8 mouse cellular contexts compared by ENCODE assay signal in the genomic region with DNA sequence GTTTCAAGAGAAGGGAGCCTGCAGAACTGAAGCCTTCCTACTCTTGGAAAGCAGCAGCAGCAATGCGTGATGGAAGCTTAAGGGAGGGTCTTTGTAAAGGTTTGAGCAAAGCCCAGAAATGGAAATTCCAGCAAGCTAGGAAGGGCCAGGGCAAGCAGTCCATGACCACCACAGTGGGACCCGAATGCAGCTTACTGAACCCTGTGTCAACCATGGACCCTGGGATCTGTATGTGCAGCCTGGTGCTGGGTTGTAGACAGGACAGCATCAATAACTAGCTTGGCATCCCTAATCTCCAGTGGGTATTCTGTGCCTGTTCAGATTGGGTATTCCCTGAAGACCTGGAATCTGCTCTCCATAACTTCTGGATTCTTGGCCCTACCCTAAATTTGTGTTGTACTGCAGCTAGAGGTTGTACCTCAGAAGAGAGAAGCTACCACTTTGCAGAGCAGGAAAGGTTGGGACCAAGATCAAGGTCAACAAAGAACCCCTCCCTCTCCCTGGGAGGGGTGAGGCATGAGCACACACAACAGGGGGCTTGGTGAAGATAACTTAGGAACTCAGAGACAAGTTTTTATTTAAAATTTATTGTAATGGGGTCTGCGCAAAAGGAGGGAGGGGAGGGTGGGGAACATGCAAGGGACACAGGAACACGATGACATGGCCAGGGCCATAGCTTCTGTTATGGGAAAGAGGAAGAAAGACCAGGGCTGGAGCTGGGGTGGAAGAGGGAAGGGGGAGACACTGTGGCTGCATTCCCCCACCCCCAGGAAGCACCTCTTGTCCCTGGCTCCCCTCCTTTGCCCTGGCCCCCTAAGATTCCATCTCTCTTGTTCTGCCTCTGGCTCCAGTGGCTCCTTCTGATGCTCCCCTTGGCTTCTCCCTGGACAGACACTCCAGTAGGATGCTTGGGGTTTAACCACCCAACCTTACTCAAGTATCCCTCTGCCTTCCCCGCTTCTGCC. TPM values are rescaled to one million over a fixed set of nuclear protein-coding genes. Genes with fewer than 3 reads are reported as not detected.
DNase-seq lines count a peak whose midpoint lies in the region; ATAC-seq and TF ChIP-seq lines count a peak whose summit lies in the region.

No protein-coding gene starts in this region.

- no peaks in the 10 kb centered on the region for H3K9me3 ChIP-seq in embryonic facial prominence, embryonic 10.5 days
- no peaks in the 10 kb centered on the region for H3K9me3 ChIP-seq in hindbrain, embryonic 13.5 days
- no peaks in the 10 kb centered on the region for H3K9me3 ChIP-seq in midbrain, embryonic 16.5 days (replicated peaks; ENCODE audit: control insufficient read depth, low read length, poor library complexity, severe bottlenecking)

- H3K36me3 ChIP-seq in embryonic facial prominence, embryonic 10.5 days (replicated peaks) = peaks cover 47% of the 10 kb centered on the region
- H3K36me3 ChIP-seq in hindbrain, embryonic 13.5 days = peaks cover 28% of the 10 kb centered on the region
- H3K36me3 ChIP-seq in midbrain, embryonic 16.5 days (ENCODE audit: control insufficient read depth, insufficient read depth, low read length) = peaks cover 10% of the 10 kb centered on the region

- ATAC-seq in hindbrain, embryonic 13.5 days (ENCODE audit: low FRiP score) = no peak
- ATAC-seq in midbrain, embryonic 16.5 days = no peak
- no peak for ATAC-seq in erythroid progenitor cell, adult 5-6 weeks (replicated peaks; ENCODE audit: low FRiP score, poor library complexity, severe bottlenecking)

- peak overlapping the region; percentile 77 for H3K4me3 ChIP-seq in layer of hippocampus, adult 2 months
- peak overlapping the region; percentile 86 for H3K4me3 ChIP-seq in embryonic facial prominence, embryonic 10.5 days
- peak overlapping the region; percentile 54 for H3K4me3 ChIP-seq in hindbrain, embryonic 13.5 days
- peak overlapping the region; percentile 53 for H3K4me3 ChIP-seq in midbrain, embryonic 16.5 days (ENCODE audit: low read depth, low read length)

- 43% methylated on average over 5 of the region's 5 CpGs for WGBS in embryonic facial prominence, embryonic 10.5 days
- WGBS in hindbrain, embryonic 13.5 days = 38% methylated on average over 5 of the region's 5 CpGs
- 44% methylated on average over 5 of the region's 5 CpGs for WGBS in midbrain, embryonic 16.5 days

- H3K27ac ChIP-seq in layer of hippocampus, adult 2 months = peak overlapping the region; percentile 99
- peak overlapping the region; percentile 86 for H3K27ac ChIP-seq in embryonic facial prominence, embryonic 10.5 days (replicated peaks)
- peak overlapping the region; percentile 100 for H3K27ac ChIP-seq in hindbrain, embryonic 13.5 days
- peak overlapping the region; percentile 89 for H3K27ac ChIP-seq in midbrain, embryonic 16.5 days (ENCODE audit: low read length)

- TF ChIP-seq CTCF in layer of hippocampus, adult 2 months (conservative IDR thresholded peaks at IDR 0.05) = no peak

- peak overlapping the region; percentile 100 for H3K9ac ChIP-seq in hindbrain, embryonic 13.5 days
- H3K9ac ChIP-seq in midbrain, embryonic 16.5 days (ENCODE audit: low read depth, low read length) = peak overlapping the region; percentile 84

- peaks cover 84% of the 10 kb centered on the region for H3K4me1 ChIP-seq in embryonic facial prominence, embryonic 10.5 days
- peaks cover 81% of the 10 kb centered on the region for H3K4me1 ChIP-seq in hindbrain, embryonic 13.5 days (replicated peaks)
- peaks cover 69% of the 10 kb centered on the region for H3K4me1 ChIP-seq in midbrain, embryonic 16.5 days (ENCODE audit: control insufficient read depth, insufficient read depth, low read length)

- intact Hi-C loops in left cerebral cortex, postnatal 14 days (cut with DNase I) = no loop called here

- no peak for DNase-seq in layer of hippocampus, adult 2 months (ENCODE audit: low spot score in 2 of 2)
- DNase-seq in layer of hippocampus, adult 8-10 months (ENCODE audit: low spot score in 2 of 2) = no peak
- no peak for DNase-seq in embryonic facial prominence, embryonic 10.5 days (ENCODE audit: low spot score)
- DNase-seq in left cerebral cortex, postnatal 14 days (ENCODE audit: low spot score in 2 of 2) = no peak
- DNase-seq in adrenal gland, adult 8-10 months = no peak

- no peaks in the 10 kb centered on the region for H3K27me3 ChIP-seq in embryonic facial prominence, embryonic 10.5 days (replicated peaks; ENCODE audit: low read depth, poor library complexity, severe bottlenecking)
- no peaks in the 10 kb centered on the region for H3K27me3 ChIP-seq in hindbrain, embryonic 13.5 days
- no peaks in the 10 kb centered on the region for H3K27me3 ChIP-seq in midbrain, embryonic 16.5 days (ENCODE audit: control insufficient read depth, insufficient read depth, low read depth, low read length)

- peak overlapping the region; percentile 98 for H3K4me2 ChIP-seq in hindbrain, embryonic 13.5 days
- H3K4me2 ChIP-seq in midbrain, embryonic 16.5 days (ENCODE audit: low read length) = peak overlapping the region; percentile 87

RNA-seq across cellular contexts. Expression of gene Prrt2, which starts 0.8 kb away (rescaled TPM):
- total RNA-seq in layer of hippocampus, adult 2 months (2021) = 100 to 1,000 TPM; 243 to 275 TPM
- 100 to 1,000 TPM; 208 to 223 (median 215) TPM for total RNA-seq in layer of hippocampus, adult 8-10 months (2022)
- polyA plus RNA-seq in embryonic facial prominence, embryonic 10.5 days (2016; fragmentation: Nextera tagmentation; extraction: Ambion mirVana) = 2.7 and 3.4 TPM in 2 replicates
- 18.3 and 19.2 TPM in 2 replicates for polyA plus RNA-seq in hindbrain, embryonic 13.5 days (2015; fragmentation: Nextera tagmentation; extraction: Ambion mirVana)
- polyA plus RNA-seq in midbrain, embryonic 16.5 days (2015; fragmentation: Nextera tagmentation; extraction: Ambion mirVana) = 40.9 and 63.3 TPM in 2 replicates
- total RNA-seq in erythroid progenitor cell, adult 5-6 weeks (2015; ENCODE audit: low replicate concordance) = 0.84 TPM in 1 of 2 replicates, not detected in the other
- total RNA-seq in erythroid progenitor cell, adult 5-6 weeks (2017; ENCODE audit: low replicate concordance) = 3.0 TPM in 1 of 2 replicates, not detected in the other
- total RNA-seq in left cerebral cortex, postnatal 14 days (2021) = 100 to 1,000 TPM; 165 to 186 TPM
- total RNA-seq in adrenal gland, adult 8-10 months (2022) = 1 to 10 TPM; 2.4 to 8.7 (median 6.4) TPM

RNA-seq across cellular contexts. Expression of gene Gm42742, which starts 0.9 kb away (rescaled TPM):
- total RNA-seq in layer of hippocampus, adult 2 months (2021) = 10 to 100 TPM; 53.6 to 62.4 TPM
- 10 to 100 TPM; 20.5 to 63.0 (median 52.5) TPM for total RNA-seq in layer of hippocampus, adult 8-10 months (2022)
- 37.7 and 92.9 TPM in 2 replicates for polyA plus RNA-seq in embryonic facial prominence, embryonic 10.5 days (2016; fragmentation: Nextera tagmentation; extraction: Ambion mirVana)
- 66.8 and 73.4 TPM in 2 replicates for polyA plus RNA-seq in hindbrain, embryonic 13.5 days (2015; fragmentation: Nextera tagmentation; extraction: Ambion mirVana)
- 30.9 and 61.5 TPM in 2 replicates for polyA plus RNA-seq in midbrain, embryonic 16.5 days (2015; fragmentation: Nextera tagmentation; extraction: Ambion mirVana)
- total RNA-seq in erythroid progenitor cell, adult 5-6 weeks (2015; ENCODE audit: low replicate concordance) = 1.7 TPM in 1 of 2 replicates, not detected in the other
- 10.8 and 28.1 TPM in 2 replicates for total RNA-seq in erythroid progenitor cell, adult 5-6 weeks (2017; ENCODE audit: low replicate concordance)
- total RNA-seq in left cerebral cortex, postnatal 14 days (2021) = 10 to 100 TPM; 33.6 to 43.7 TPM
- 10 to 100 TPM in 3 of 4 experiments, 1 to 10 TPM in 1; 5.5 to 40.3 (median 28.9) TPM for total RNA-seq in adrenal gland, adult 8-10 months (2022)

RNA-seq across cellular contexts. Expression of gene Pagr1a, which starts 4.7 kb away (rescaled TPM):
- 10 to 100 TPM; 17.4 to 43.4 TPM for total RNA-seq in layer of hippocampus, adult 2 months (2021)
- total RNA-seq in layer of hippocampus, adult 8-10 months (2022) = 10 to 100 TPM; 18.9 to 59.7 (median 27.8) TPM
- 41.1 and 107 TPM in 2 replicates for polyA plus RNA-seq in embryonic facial prominence, embryonic 10.5 days (2016; fragmentation: Nextera tagmentation; extraction: Ambion mirVana)
- polyA plus RNA-seq in hindbrain, embryonic 13.5 days (2015; fragmentation: Nextera tagmentation; extraction: Ambion mirVana) = 41.8 and 53.4 TPM in 2 replicates
- polyA plus RNA-seq in midbrain, embryonic 16.5 days (2015; fragmentation: Nextera tagmentation; extraction: Ambion mirVana) = 33.8 and 62.5 TPM in 2 replicates
- 24.1 and 46.9 TPM in 2 replicates for total RNA-seq in erythroid progenitor cell, adult 5-6 weeks (2015; ENCODE audit: low replicate concordance)
- total RNA-seq in erythroid progenitor cell, adult 5-6 weeks (2017; ENCODE audit: low replicate concordance) = 10.6 and 26.2 TPM in 2 replicates
- total RNA-seq in left cerebral cortex, postnatal 14 days (2021) = 10 to 100 TPM; 14.5 to 19.3 TPM
- total RNA-seq in adrenal gland, adult 8-10 months (2022) = 10 to 100 TPM in 3 of 4 experiments, 1 to 10 TPM in 1; 7.5 to 36.1 (median 14.3) TPM

RNA-seq across cellular contexts. Expression of gene Maz, which starts 5.0 kb away (rescaled TPM):
- total RNA-seq in layer of hippocampus, adult 2 months (2021) = 100 to 1,000 TPM; 242 to 258 TPM
- total RNA-seq in layer of hippocampus, adult 8-10 months (2022) = 100 to 1,000 TPM; 204 to 209 (median 206) TPM
- polyA plus RNA-seq in embryonic facial prominence, embryonic 10.5 days (2016; fragmentation: Nextera tagmentation; extraction: Ambion mirVana) = 63.6 and 68.8 TPM in 2 replicates
- polyA plus RNA-seq in hindbrain, embryonic 13.5 days (2015; fragmentation: Nextera tagmentation; extraction: Ambion mirVana) = 59.8 and 60.8 TPM in 2 replicates
- 46.7 and 51.5 TPM in 2 replicates for polyA plus RNA-seq in midbrain, embryonic 16.5 days (2015; fragmentation: Nextera tagmentation; extraction: Ambion mirVana)
- 175 and 179 TPM in 2 replicates for total RNA-seq in erythroid progenitor cell, adult 5-6 weeks (2015; ENCODE audit: low replicate concordance)
- total RNA-seq in erythroid progenitor cell, adult 5-6 weeks (2017; ENCODE audit: low replicate concordance) = 96.8 and 123 TPM in 2 replicates
- 100 to 1,000 TPM; 260 to 271 TPM for total RNA-seq in left cerebral cortex, postnatal 14 days (2021)
- 100 to 1,000 TPM in 3 of 4 experiments, 10 to 100 TPM in 1; 99.9 to 123 (median 111) TPM for total RNA-seq in adrenal gland, adult 8-10 months (2022)

RNA-seq across cellular contexts. Expression of gene Pagr1b, which starts 5.6 kb away (rescaled TPM):
- total RNA-seq in layer of hippocampus, adult 2 months (2021) = under 1 TPM in 1 of 2 experiments, not detected in 1; 0.90 TPM
- not detected for total RNA-seq in layer of hippocampus, adult 8-10 months (2022)
- 0.78 TPM in 1 of 2 replicates, not detected in the other for polyA plus RNA-seq in embryonic facial prominence, embryonic 10.5 days (2016; fragmentation: Nextera tagmentation; extraction: Ambion mirVana)
- 0.45 and 1.1 TPM in 2 replicates for polyA plus RNA-seq in hindbrain, embryonic 13.5 days (2015; fragmentation: Nextera tagmentation; extraction: Ambion mirVana)
- polyA plus RNA-seq in midbrain, embryonic 16.5 days (2015; fragmentation: Nextera tagmentation; extraction: Ambion mirVana) = 0.50 TPM in 1 of 2 replicates, not detected in the other
- total RNA-seq in erythroid progenitor cell, adult 5-6 weeks (2015; ENCODE audit: low replicate concordance) = not detected in 2 replicates
- total RNA-seq in erythroid progenitor cell, adult 5-6 weeks (2017; ENCODE audit: low replicate concordance) = 0.64 and 11.8 TPM in 2 replicates
- total RNA-seq in left cerebral cortex, postnatal 14 days (2021) = not detected
- total RNA-seq in adrenal gland, adult 8-10 months (2022) = 1 to 10 TPM in 1 of 4 experiments, not detected in 3; 1.5 TPM

Comparison
In these comparisons a context has a peak if more than half of its experiments do, and no peak if none do; other contexts are left out.
1. RNA of gene Prrt2, which starts 0.8 kb away (total RNA-seq): 243 to 275 TPM in layer of hippocampus, adult 2 months, 208 to 223 TPM in layer of hippocampus, adult 8-10 months and 165 to 186 TPM in left cerebral cortex, postnatal 14 days; 2.4 to 8.7 TPM in adrenal gland, adult 8-10 months and 0.84 to 3.0 TPM in erythroid progenitor cell, adult 5-6 weeks; every median in the first group is over 10 times any median in the second.
2. Peak in every context shown above with its lines, with median percentiles within 50 percentile points of each other: H3K27ac ChIP-seq and H3K4me3 ChIP-seq.